Mouse (Mus musculus) ES-E14 (cell line): Measurements from ENCODE around the gene Apbb2.

Experiments
- CHD2 ChIP-seq: IDR thresholded peaks from 2 replicates; pipeline ENCODE4 v1.6.1; 2014; ENCODE audit warnings: mild to moderate bottlenecking, low read depth, low read length, inconsistent platforms
- HCFC1 ChIP-seq: IDR thresholded peaks from 2 replicates; pipeline ENCODE4 v1.6.1; 2012; ENCODE audit warnings: low read length, inconsistent platforms, borderline replicate concordance; ENCODE audit not compliant: insufficient read depth
- MAFK ChIP-seq: IDR thresholded peaks from 2 replicates; pipeline ENCODE4 v1.6.1; 2014; ENCODE audit warnings: mild to moderate bottlenecking, low read depth, low read length, inconsistent platforms; ENCODE audit not compliant: insufficient read depth
- ZC3H11A ChIP-seq: IDR thresholded peaks from 2 replicates; pipeline ENCODE4 v1.6.1; 2012; ENCODE audit warnings: low read depth, mild to moderate bottlenecking, inconsistent platforms, low read length, borderline replicate concordance
- ZNF384 ChIP-seq: IDR thresholded peaks from 2 replicates; pipeline ENCODE4 v1.6.1; 2012; ENCODE audit warnings: low read depth, low read length, inconsistent platforms

GRCm38 (mm10) chr5:66393767-66394446 lies 224.7 kb downstream of the Apbb2 start:
- TF ChIP-seq ZNF384 (no peak), HCFC1 (no peak), MAFK (no peak), CHD2 (no peak), ZC3H11A (no peak)
